Mouse (Mus musculus): ENCODE results near the gene Popdc3. TPM values are rescaled to one million over a fixed set of nuclear protein-coding genes. Genes with fewer than 3 reads are reported as not detected.
A peak's percentile ranks its signal among the peaks of the same experiment; 100 is the strongest.
"Not testable (repeated sequence)": the region's sequence is repeated elsewhere in the genome, so short reads cannot be mapped to it uniquely, and the experiment has no call there.

Gene Popdc3
- total RNA-seq, 2 experiments from 2014 or later = 0.57 to 0.64 TPM

GRCm38 (mm10) chr10:45299509-45299908 lies 121.6 kb downstream of the Popdc3 start:
- DNase-seq (ENCODE audit: low spot score in 2 of 2) = no peak
- intact Hi-C loops (cut with DNase I) = no loop called here

DNA sequence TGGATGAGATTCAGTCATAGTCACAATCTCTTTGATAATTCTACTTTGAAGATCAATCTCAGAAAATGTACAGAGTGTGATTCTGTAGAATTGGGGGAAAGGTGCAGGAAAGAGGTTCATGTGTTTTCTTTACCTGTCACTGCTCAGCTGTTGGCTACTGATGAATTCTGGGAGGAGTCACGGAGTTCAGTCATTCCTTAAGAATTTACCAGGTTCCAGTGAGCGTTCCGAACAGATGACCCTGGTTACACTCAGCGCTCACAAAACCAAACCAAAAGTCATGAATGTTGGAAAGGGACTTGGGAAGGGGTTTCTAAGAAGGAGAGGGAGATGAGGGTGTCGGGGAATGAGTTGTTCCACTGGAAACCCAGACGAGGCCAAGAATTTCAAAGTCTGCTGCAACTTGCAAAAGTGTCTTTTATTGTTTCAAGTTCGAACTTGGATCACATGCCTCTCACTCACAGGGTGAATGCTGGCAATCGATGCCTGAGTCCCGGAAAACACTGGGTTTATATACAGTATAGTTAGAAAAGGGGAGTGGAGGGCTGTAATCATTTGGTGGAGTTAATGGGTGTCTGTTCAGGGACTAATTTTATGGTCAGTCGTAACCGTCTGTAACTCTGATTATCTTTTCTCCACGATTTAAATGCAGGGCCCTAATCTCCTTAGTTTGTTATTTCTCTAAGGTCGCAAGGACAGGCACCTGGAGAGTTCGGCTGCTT lies 125.6 kb downstream of the Popdc3 start:
- DNase-seq (ENCODE audit: low spot score in 2 of 2) = no peak
- intact Hi-C loops (cut with DNase I) = no loop called here

- DNase-seq (ENCODE audit: low spot score in 2 of 2) = no peak
- intact Hi-C loops (cut with DNase I) = no loop called here
Measured at GRCm38 (mm10) chr10:45305173-45305572, 127.3 kb downstream of the Popdc3 start.

DNA sequence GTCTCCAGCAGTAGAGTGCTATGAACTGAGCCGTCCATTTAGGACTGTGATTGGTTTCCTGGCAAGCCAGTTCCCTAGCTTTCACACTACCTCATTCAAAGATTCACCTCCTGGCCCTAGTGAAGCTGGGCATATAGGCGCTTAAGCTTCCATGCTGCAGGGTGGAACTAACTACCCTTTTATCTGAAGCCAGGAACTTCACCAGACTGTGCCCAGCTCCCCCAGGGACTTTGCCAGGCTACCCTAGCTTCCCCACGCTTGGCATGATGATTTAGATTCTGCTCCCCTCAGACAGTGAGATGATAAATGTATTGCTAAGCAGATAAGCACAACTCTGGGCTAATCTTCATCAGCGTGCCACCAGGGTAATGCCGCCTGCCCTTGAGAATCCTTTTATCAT lies 133.2 kb downstream of the Popdc3 start:
- intact Hi-C loops (cut with DNase I) = no loop called here
- DNase-seq (ENCODE audit: low spot score in 2 of 2) = no peak

DNA sequence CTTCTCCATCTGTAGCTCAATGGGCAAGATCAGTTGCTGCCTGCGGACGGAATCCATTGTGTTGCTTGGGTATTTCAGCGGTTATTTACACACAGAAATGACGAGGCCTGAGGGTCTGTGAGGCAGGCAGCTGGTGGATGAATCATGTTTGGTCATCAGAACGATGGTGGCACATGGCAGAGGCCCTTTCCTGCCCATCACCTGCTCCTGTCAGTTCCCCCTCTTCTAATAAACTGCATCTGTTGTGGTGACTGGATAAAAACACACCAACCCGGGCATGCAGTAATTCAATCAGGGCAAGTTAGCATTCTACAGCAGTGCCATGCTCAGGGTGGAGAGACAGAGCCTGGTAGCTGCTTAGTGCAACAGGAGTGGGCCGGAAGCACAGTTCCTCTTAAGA lies 133.7 kb downstream of the Popdc3 start:
- DNase-seq (ENCODE audit: low spot score in 2 of 2) = no peak
- intact Hi-C loops (cut with DNase I) = no loop called here

- DNase-seq (ENCODE audit: low spot score in 2 of 2) = no peak
- intact Hi-C loops (cut with DNase I) = no loop called here
Measured at GRCm38 (mm10) chr10:45314865-45315264, 137.0 kb downstream of the Popdc3 start.

DNA sequence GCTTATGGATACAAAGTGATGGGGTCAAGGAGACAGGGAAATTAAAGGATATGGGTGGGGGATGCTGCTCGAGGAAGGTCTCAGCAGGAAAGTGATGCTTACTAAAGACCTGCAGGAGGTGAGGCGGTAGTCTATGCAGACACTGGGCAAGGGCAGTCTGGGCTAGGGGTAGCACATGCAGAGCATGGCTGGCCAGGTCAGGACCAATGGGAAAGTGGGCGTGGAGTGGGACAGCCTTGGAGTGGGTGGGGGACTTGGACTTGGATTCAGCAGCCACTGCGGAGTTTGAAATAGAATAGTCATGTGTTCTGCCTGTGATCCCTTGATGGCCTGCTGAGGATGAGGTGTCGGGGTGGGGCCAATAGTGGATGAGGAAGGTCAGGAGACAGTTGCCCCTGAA lies 141.0 kb downstream of the Popdc3 start:
- intact Hi-C loops (cut with DNase I) = no loop called here
- no peak for DNase-seq (ENCODE audit: low spot score in 2 of 2)

GRCm38 (mm10) chr10:45320296-45320695 lies 142.4 kb downstream of the Popdc3 start:
- intact Hi-C loops (cut with DNase I) = no loop called here
- DNase-seq (ENCODE audit: low spot score in 2 of 2) = no peak

GRCm38 (mm10) chr10:45324159-45324558 lies 146.3 kb downstream of the Popdc3 start:
- no peak for DNase-seq (ENCODE audit: low spot score in 2 of 2)
- intact Hi-C loops (cut with DNase I) = no loop called here

DNA sequence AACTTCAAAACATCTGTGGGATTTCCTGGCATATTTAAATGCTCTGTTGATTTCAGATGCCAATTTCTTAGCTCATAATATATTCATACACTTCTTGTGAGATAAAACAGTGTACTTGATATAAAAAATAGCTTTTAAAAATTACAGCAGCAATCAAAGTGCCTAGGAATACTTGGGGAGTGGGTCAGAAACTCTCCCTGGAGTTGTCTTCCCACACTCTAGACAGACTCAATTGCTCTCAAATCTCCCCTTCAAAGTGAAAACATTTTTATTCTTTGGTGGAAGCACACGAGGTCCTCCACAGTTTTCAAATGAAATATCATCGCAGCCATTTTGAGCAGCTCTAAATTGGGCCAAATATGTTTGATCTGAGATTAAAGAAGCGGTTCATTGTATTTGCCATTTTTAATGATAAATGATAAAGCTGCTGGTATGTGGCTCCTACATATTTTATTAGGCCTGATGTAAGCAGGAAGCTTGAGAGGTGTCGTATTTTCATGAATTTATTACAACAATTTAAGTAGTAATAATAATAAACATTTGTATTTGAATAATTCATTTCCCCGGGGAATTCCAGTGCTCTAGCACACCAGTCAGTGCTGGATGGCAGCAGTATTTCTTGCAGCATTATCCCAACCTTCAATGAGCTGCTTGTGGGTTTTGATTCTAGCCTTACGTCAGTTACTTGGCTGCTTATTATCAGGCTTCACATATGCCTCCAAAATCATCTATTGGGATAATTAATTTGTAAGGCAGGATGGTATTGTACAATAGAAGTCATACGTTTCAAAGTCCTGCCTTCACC lies 150.5 kb downstream of the Popdc3 start:
- DNase-seq (ENCODE audit: low spot score in 2 of 2) = no peak
- intact Hi-C loops (cut with DNase I) = no loop called here

DNA sequence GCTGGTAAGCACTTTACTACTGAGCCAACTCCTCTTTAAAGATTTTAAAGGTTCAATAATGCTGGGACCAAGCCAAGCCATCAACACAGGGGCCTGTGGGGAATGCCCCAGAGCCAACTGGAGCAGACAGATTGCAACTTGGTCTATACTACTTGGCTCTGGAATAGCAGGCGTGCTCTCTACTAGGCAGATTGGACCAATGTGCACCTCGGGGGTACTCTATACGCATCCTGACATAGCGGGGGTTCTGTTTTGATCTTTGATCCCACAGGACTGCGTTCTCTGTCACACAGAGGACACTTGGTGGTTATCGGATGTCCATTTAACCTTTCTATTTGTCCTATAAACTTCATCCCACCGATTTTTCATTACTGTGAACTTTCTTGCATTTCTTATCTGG lies 157.0 kb downstream of the Popdc3 start:
- no peak for DNase-seq (ENCODE audit: low spot score in 2 of 2)
- intact Hi-C loops (cut with DNase I) = no loop called here

DNA sequence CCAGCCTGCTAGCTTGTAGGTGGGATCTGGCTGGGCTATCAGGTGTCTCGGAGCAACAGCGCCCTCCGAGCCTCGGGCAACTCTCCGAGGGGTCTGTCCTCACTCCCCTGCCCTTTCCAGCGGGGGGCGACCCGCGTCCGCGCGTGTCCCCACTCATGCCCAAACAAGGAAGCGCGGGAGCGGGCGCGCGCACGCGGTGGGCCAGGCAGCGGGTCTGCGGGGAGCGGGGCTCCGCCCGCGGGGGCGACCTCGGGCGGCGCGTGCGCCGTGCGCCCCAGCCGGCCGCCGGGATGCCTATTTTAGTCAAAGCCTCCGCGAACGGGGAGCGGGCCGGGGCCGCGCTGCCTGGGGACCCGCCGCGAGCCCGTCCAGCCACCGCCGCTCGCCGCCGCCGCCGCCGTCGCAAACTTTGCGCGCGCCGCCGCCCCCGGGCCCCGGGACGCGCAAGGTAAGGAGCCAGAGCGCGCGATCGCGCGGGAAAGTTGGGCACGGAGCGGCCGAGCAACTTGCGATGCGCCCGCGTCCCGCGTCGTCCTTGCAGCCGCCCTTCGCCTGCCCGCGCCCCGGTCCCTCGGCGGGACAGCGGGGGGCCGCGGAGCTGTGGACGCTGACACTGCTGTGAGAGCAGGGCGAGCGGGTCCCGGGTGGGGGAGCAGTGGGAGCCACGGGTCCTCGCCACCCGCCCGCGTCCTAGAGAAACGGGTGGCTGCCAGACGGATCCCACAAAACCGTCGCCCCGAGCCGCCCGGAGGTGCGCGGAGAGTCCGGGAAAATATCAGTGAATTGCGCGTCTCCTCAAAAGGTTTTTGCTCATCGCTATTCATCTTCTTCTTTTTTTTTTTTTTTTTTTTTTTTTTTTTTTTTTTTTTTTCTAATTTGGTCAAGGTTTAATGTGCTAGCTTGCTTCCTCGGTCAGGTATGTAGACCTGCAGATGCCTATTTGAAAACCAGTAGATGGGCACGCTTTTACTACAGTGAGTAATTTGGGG lies 157.8 kb downstream of the Popdc3 start, which contains the start of gene Bves:
Gene Bves, plus strand, starts transcription at position 339 of the 989 bp plus-strand sequence.
- DNase-seq (ENCODE audit: low spot score in 2 of 2) = peak; percentile 18 to 45
- intact Hi-C loops (cut with DNase I) = no loop called here

DNA sequence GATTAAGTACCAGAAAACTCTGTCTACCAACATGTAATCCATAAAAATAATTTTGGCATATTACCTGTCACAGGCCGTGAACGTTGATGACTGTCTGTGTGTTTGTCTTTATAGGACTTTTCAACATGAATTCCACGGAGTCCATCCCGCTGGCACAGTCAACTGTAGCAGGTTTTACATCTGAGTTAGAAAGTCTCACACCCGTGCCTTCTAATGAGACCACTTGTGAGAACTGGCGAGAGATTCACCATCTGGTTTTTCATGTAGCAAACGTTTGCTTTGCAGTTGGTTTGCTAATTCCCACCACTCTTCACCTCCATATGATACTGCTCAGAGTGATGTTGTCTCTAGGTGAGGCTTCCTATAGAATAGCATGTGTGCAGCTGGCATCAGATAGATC lies 161.2 kb downstream of the Popdc3 start:
- peak in 1 of 2 experiments; percentile 4 for DNase-seq (ENCODE audit: low spot score in 2 of 2)
- intact Hi-C loops (cut with DNase I) = no loop called here

- intact Hi-C loops (cut with DNase I) = no loop called here
- no peak for DNase-seq (ENCODE audit: low spot score in 2 of 2)
Measured at GRCm38 (mm10) chr10:45344381-45344780, 166.5 kb downstream of the Popdc3 start.

GRCm38 (mm10) chr10:45345217-45345616 lies 167.3 kb downstream of the Popdc3 start:
- intact Hi-C loops (cut with DNase I) = no loop called here
- DNase-seq (ENCODE audit: low spot score in 2 of 2) = no peak

GRCm38 (mm10) chr10:45348143-45348542 lies 170.2 kb downstream of the Popdc3 start:
- DNase-seq (ENCODE audit: low spot score in 2 of 2); intact Hi-C loops (cut with DNase I): not testable (repeated sequence)

DNA sequence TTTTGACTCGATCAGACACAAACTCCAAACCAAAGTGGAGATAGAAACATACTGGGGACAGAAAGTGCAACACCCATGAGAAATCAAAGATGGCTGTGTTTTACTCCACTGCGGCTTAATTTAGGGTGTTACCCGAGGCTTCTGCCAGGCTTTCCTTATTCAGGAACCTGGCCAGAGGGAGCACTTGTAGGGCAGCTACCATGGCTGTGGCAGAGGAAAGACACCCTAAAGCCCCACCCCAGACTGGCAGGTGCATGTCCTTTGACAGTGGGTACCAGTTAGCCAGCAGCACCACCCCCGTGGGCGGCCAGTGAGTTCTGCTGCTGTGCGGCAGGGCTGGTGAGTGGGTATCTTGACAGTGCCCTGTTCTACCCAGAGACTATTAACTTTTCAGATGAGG lies 178.2 kb downstream of the Popdc3 start:
- intact Hi-C loops (cut with DNase I) = no loop called here
- DNase-seq (ENCODE audit: low spot score in 2 of 2) = no peak

GRCm38 (mm10) chr10:45363396-45363795 lies 185.5 kb downstream of the Popdc3 start:
- intact Hi-C loops (cut with DNase I) = no loop called here
- DNase-seq (ENCODE audit: low spot score in 2 of 2) = no peak

GRCm38 (mm10) chr10:45366987-45367705 lies 189.2 kb downstream of the Popdc3 start:
- intact Hi-C loops (cut with DNase I) = no loop called here
- no peak for DNase-seq (ENCODE audit: low spot score in 2 of 2)
